ENCODE assay signal across 18 mouse cellular contexts in the genomic region with DNA sequence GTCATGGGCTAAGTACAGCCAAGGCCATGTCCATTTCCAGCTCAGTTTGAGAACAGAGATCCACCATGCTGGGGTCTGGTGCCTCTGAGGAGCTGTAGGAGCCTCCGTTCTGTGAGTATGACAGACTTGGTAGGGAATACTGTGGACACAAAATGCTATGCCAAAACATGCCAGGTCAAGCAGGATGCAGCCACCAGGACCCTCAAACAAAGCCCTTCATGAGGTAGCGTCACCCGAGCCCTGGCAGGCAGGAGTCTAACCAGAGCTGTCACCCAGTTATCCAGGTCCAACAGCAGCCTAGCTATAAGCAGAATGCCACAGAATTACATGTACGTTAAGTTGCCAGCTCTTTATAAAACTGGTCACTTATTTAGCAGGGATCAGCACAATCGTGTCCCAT.
"Had no signal": no experiment of that assay in that cellular context is flagged by ENCODE, and none has a peak within 500 bp of the region (broad histone marks: within the 10 kb centered on the region; RNA-seq: fewer than 3 reads in every experiment).

No protein-coding gene starts in this region.

- ATAC-seq: lung, postnatal 0 days had no signal

- H3K4me1 ChIP-seq: liver, embryonic 13.5 days had no signal

- H3K27ac ChIP-seq: kidney, embryonic 15.5 days; liver, embryonic 13.5 days; midbrain, embryonic 10.5 days; neural tube, embryonic 12.5 days; neural tube, embryonic 15.5 days; stomach, postnatal 0 days had no signal

- H3K36me3 ChIP-seq: kidney, embryonic 15.5 days; liver, embryonic 13.5 days; midbrain, embryonic 10.5 days had no signal

- H3K9ac ChIP-seq: kidney, embryonic 15.5 days; liver, embryonic 13.5 days; neural tube, embryonic 12.5 days; neural tube, embryonic 15.5 days had no signal

- H3K9me3 ChIP-seq: kidney, embryonic 15.5 days; liver, embryonic 13.5 days; megakaryocyte, embryonic 14.5 days; midbrain, embryonic 10.5 days; neural tube, embryonic 12.5 days; neural tube, embryonic 15.5 days had no signal

- H3K4me3 ChIP-seq: kidney, embryonic 15.5 days; liver, embryonic 13.5 days; megakaryocyte, embryonic 14.5 days; midbrain, embryonic 10.5 days; neural tube, embryonic 12.5 days; neural tube, embryonic 15.5 days had no signal

- DNase-seq: kidney, adult 8-10 months; kidney, postnatal 10 days; kidney, postnatal 36 days; liver, embryonic 13.5 days; lung, adult 2 months; midbrain, embryonic 14.5 days; right cerebral cortex, postnatal 14 days; right cerebral cortex, postnatal 4 days; thymus, adult 2 months; thymus, postnatal 14 days; thymus, postnatal 4 days had no signal

- H3K27me3 ChIP-seq: kidney, embryonic 15.5 days; liver, embryonic 13.5 days; neural tube, embryonic 12.5 days; neural tube, embryonic 15.5 days had no signal

- H3K4me2 ChIP-seq: kidney, embryonic 15.5 days; liver, embryonic 13.5 days; neural tube, embryonic 12.5 days; neural tube, embryonic 15.5 days had no signal
